Mouse (Mus musculus): ENCODE data around the gene Olfr169. TPM values are rescaled to one million over a fixed set of nuclear protein-coding genes. Genes with fewer than 3 reads are reported as not detected.
"Not testable (repeated sequence)": the region's sequence is repeated elsewhere in the genome, so short reads cannot be mapped to it uniquely, and the experiment has no call there.

Olfr169 gene
- polyA plus RNA-seq (2015; fragmentation: Nextera tagmentation; extraction: Ambion mirVana), result not detected in 2 replicates

- DNase-seq (ENCODE audit: low spot score), result not testable (repeated sequence)
These were observed at the start of gene Olfr169 for GRCm38 (mm10) chr16:19571709-19572108. Olfr169 (minus strand) TSS chr16:19571809.

GRCm38 (mm10) chr16:19611782-19612181 lies 40.2 kb upstream of the Olfr169 start, which contains the start of gene Olfr170:
Olfr170 (minus strand) TSS chr16:19611882.
- DNase-seq (ENCODE audit: low spot score), result not testable (repeated sequence)

- no peak for DNase-seq (ENCODE audit: low spot score)
These were observed 31.6 kb upstream of the Olfr169 start for GRCm38 (mm10) chr16:19603166-19603565.

- not testable (repeated sequence) for DNase-seq (ENCODE audit: low spot score)
These were observed 18.2 kb downstream of the Olfr169 start for GRCm38 (mm10) chr16:19553429-19553828.

- DNase-seq (ENCODE audit: low spot score), result not testable (repeated sequence)
These were observed 19.4 kb downstream of the Olfr169 start for GRCm38 (mm10) chr16:19552246-19552645.

- no peak for DNase-seq (ENCODE audit: low spot score)
These were observed 36.2 kb downstream of the Olfr169 start, which contains the start of gene Olfr168 for GRCm38 (mm10) chr16:19535455-19535854. Olfr168 (minus strand) TSS chr16:19535555.

- no peak for DNase-seq (ENCODE audit: low spot score)
These were observed 49.4 kb downstream of the Olfr169 start, which contains the start of gene Olfr167 for GRCm38 (mm10) chr16:19522166-19522565. Olfr167 (minus strand) TSS chr16:19522266.

Other genes with a start within 250 kb of the Olfr169 start
- gene Olfr165, start 148.7 kb downstream of the Olfr169 start, polyA plus RNA-seq (2015; fragmentation: Nextera tagmentation; extraction: Ambion mirVana), result not detected in 2 replicates
- not detected in 2 replicates for gene Olfr166, start 88.1 kb downstream of the Olfr169 start, polyA plus RNA-seq (2015; fragmentation: Nextera tagmentation; extraction: Ambion mirVana)
- gene Olfr167, start 49.5 kb downstream of the Olfr169 start, polyA plus RNA-seq (2015; fragmentation: Nextera tagmentation; extraction: Ambion mirVana), result not detected in 2 replicates
- gene Olfr168, start 36.3 kb downstream of the Olfr169 start, polyA plus RNA-seq (2015; fragmentation: Nextera tagmentation; extraction: Ambion mirVana), result not detected in 2 replicates
- not detected in 2 replicates for gene Olfr170, start 40.1 kb upstream of the Olfr169 start, polyA plus RNA-seq (2015; fragmentation: Nextera tagmentation; extraction: Ambion mirVana)
- not detected in 2 replicates for gene Olfr171, start 58.1 kb upstream of the Olfr169 start, polyA plus RNA-seq (2015; fragmentation: Nextera tagmentation; extraction: Ambion mirVana)
- 0.04 and 0.06 TPM in 2 replicates for gene Lamp3, start 134.6 kb upstream of the Olfr169 start, polyA plus RNA-seq (2015; fragmentation: Nextera tagmentation; extraction: Ambion mirVana)
- gene B3gnt5, start 188.4 kb upstream of the Olfr169 start, polyA plus RNA-seq (2015; fragmentation: Nextera tagmentation; extraction: Ambion mirVana), result 1.6 and 2.7 TPM in 2 replicates

Data from thymus, postnatal 0 days (tissue).